Mouse (Mus musculus) embryonic fibroblast, embryonic 13.5 days (primary cell): Measurements from ENCODE around the gene Padi1.

Experiments
- CTCF ChIP-seq: IDR thresholded peaks from 2 replicates; pipeline ENCODE4 v1.5.1; 2011; ENCODE audit warnings: mild to moderate bottlenecking, control low read depth, low read length, moderate library complexity, borderline replicate concordance; ENCODE audit not compliant: insufficient read depth
- POLR2A ChIP-seq: IDR thresholded peaks from 2 replicates; pipeline ENCODE4 v1.6.1; 2011; ENCODE audit warnings: low read depth, mild to moderate bottlenecking, control low read depth, low read length, moderate library complexity

- TF ChIP-seq POLR2A (no peak), CTCF (no peak)
These were observed 3.7 kb upstream of the Padi1 start for GRCm38 (mm10) chr4:140849310-140849709.
